Mouse (Mus musculus) heart, postnatal 0 days (tissue): ENCODE results near the gene 1110004F10Rik. TPM values are rescaled to one million over a fixed set of nuclear protein-coding genes. Genes with fewer than 3 reads are reported as not detected.

ENCODE experiments used
- ATAC-seq: fragments of 200-750 bp; cut with Nextera tagmentation; 2 replicates; pipeline ENCODE4 v1.8.0; 2017; ENCODE audit warnings: low read depth, moderate number of reproducible peaks, moderate library complexity; ENCODE audit not compliant: insufficient read depth
- DNase-seq: peaks from one replicate; pipeline ENCODE4 v3.0.0-alpha.2; 2016; ENCODE audit warnings: low spot score
- H3K27ac ChIP-seq: fragments of 300-500 bp; sonication (generic); 2 replicates; pipeline ENCODE4 v1.5.1; 2014; ENCODE audit warnings: low read depth, mild to moderate bottlenecking
- H3K27me3 ChIP-seq: fragments of 300-500 bp; sonication (generic); 2 replicates; pipeline ENCODE4 v1.6.1; 2014; ENCODE audit warnings: low read length, mixed read lengths; ENCODE audit not compliant: control insufficient read depth, insufficient read depth
- H3K36me3 ChIP-seq: fragments of 300-500 bp; sonication (generic); replicated peaks from 2 replicates; pipeline ENCODE4 v1.6.1; 2014; ENCODE audit warnings: low read length, mixed read lengths; ENCODE audit not compliant: control insufficient read depth, insufficient read depth
- H3K4me1 ChIP-seq: fragments of 300-500 bp; sonication (generic); 2 replicates; pipeline ENCODE4 v1.6.1; 2014; ENCODE audit warnings: antibody characterized with exemption; ENCODE audit not compliant: control insufficient read depth, insufficient read depth
- H3K4me2 ChIP-seq: fragments of 300-500 bp; sonication (generic); 2 replicates; pipeline ENCODE4 v1.6.1; 2014; ENCODE audit warnings: low read depth, mild to moderate bottlenecking, low read length, moderate library complexity
- H3K4me3 ChIP-seq: fragments of 300-500 bp; sonication (generic); 2 replicates; pipeline ENCODE4 v1.5.1; 2014; ENCODE audit warnings: low read depth, low read length
- H3K9ac ChIP-seq: fragments of 300-500 bp; sonication (generic); replicated peaks from 2 replicates; pipeline ENCODE4 v1.6.1; 2014; ENCODE audit warnings: low read depth, low read length, mixed read lengths
- H3K9me3 ChIP-seq: fragments of 300-500 bp; sonication (generic); replicated peaks from 2 replicates; pipeline ENCODE4 v1.6.1; 2016; ENCODE audit warnings: low read length; ENCODE audit not compliant: control insufficient read depth
- CTCF ChIP-seq: IDR thresholded peaks from 2 replicates; pipeline ENCODE4 v1.5.1; 2016; ENCODE audit warnings: antibody characterized with exemption, control low read depth, low read depth
- EP300 ChIP-seq: IDR thresholded peaks from 2 replicates; pipeline ENCODE4 v1.6.1; 2016; ENCODE audit warnings: antibody characterized with exemption, low read depth
- WGBS: fragments of 180-500 bp; shearing (Covaris S2); extraction: QIAGEN DNeasy Blood & Tissue Kit; methylation state at CpG from one replicate; pipeline ENCODE4 v1.1.7; 2014; 5-methylcytosine and 5-hydroxymethylcytosine counted together
- polyA plus RNA-seq: library from polyadenylated mRNA; unstranded; fragments of >200 nt; fragmentation: Nextera tagmentation; extraction: Ambion mirVana; gene quantifications from 2 replicates; pipeline ENCODE4 v1.2.1, GENCODE M21; 2015
- total RNA-seq: library from RNA; depleted of rRNA; stranded (reverse); fragments of >200 nt; gene quantifications from 2 replicates; pipeline ENCODE4 v1.2.3, GENCODE M21; 2014; ENCODE audit warnings: low replicate concordance; rRNA removed

The 1110004F10Rik gene
- total and polyA plus RNA-seq, 2 experiments from 2014 or later = 66.5 to 152 TPM

DNA sequence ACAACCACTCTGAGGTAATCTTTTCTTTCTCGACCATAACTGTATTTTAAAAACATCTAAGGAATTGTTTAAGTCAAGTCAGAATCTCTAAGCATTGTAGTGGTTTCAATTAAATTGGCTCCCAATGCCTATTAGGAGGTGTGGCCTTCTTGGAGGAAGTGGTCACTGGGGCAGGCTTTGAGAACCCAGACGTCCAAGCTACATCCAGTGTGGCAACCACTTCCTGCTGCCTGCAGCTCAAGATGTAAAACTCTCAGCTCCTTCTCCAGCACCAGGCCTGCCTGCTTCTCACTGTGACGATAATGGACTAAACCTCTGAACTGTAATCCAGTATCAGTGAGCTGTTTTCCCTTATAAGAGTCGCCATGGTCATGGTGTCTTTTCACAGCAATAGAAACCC, 110.4 kb downstream of the 1110004F10Rik start:
- Histone ChIP-seq H3K27ac (no peak overlapping the region), H3K27me3 (no peaks in the 10 kb centered on the region), H3K9ac (no peak overlapping the region), H3K9me3 (no peaks in the 10 kb centered on the region), H3K4me1 (no peaks in the 10 kb centered on the region), H3K36me3 (peaks cover 44% of the 10 kb centered on the region), H3K4me2 (no peak overlapping the region), H3K4me3 (no peak overlapping the region)
- ATAC-seq = no peak
- TF ChIP-seq CTCF (no peak), EP300 (no peak)
- WGBS = 61% methylated on average over 4 of the region's 4 CpGs
- DNase-seq = no peak

DNA sequence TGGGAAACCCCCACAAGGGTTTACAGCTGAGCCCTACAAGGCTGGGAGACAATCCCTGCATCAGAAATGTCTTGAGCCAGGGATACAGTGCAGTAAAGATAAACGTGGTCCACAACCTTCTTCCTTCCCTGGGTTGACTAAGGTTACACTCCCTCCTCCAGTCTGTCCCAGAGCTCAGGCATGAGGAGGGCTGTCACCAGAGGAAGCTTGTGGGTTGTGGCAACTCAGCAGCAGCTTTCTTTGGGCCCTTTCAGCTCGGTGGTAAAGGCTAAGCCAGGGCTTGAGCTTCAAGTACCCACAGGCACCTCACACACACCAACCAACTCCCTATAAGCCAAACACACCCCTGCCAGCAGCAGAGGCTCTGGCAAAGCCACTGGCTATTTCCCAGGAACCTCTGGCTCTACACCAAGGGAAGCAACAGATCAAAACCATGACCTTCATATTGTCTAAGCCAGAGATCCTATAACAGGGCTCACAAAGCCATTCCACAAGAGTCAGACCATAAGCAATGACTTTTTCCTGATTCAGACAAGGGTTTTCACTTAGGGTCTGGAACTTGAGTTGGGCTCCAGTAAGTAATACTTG, 114.7 kb downstream of the 1110004F10Rik start:
- ATAC-seq = no peak

More for the DNA sequence above, 114.7 kb downstream of the 1110004F10Rik start:
- no peaks in the 10 kb centered on the region for H3K4me1 ChIP-seq
- no peak overlapping the region for H3K9ac ChIP-seq
- 38% methylated on average over 2 of the region's 2 CpGs for WGBS
- no peak overlapping the region for H3K4me2 ChIP-seq
- H3K4me3 ChIP-seq = no peak overlapping the region
- H3K9me3 ChIP-seq = no peaks in the 10 kb centered on the region
- no peak overlapping the region for H3K27ac ChIP-seq
- H3K36me3 ChIP-seq = peaks cover 50% of the 10 kb centered on the region
- H3K27me3 ChIP-seq = no peaks in the 10 kb centered on the region
- DNase-seq = no peak
- TF ChIP-seq CTCF (no peak), EP300 (no peak)

Other genes with a start within 250 kb of the 1110004F10Rik start
- gene Sox6, start 601 bp upstream of the 1110004F10Rik start, total RNA-seq = 30.8 and 68.5 TPM in 2 replicates
- 23.4 and 25.4 TPM in 2 replicates for gene Sox6, start 601 bp upstream of the 1110004F10Rik start, polyA plus RNA-seq
- 0.12 and 0.19 TPM in 2 replicates for gene Gm4353, start 45.2 kb downstream of the 1110004F10Rik start, total RNA-seq
- gene Gm4353, start 45.2 kb downstream of the 1110004F10Rik start, polyA plus RNA-seq = 0.16 and 0.25 TPM in 2 replicates